Mouse (Mus musculus) MEL (cell line): Measurements from ENCODE around the gene Gm43064. TPM values are rescaled to one million over a fixed set of nuclear protein-coding genes. Genes with fewer than 3 reads are reported as not detected.

Source experiments
- DNase-seq: peaks from one replicate; pipeline ENCODE4 v3.0.0; 2011; ENCODE audit warnings: low read depth, low spot score
- H3K27ac ChIP-seq: 2 replicates; pipeline ENCODE4 v1.5.1; 2012; ENCODE audit warnings: low read depth, mild to moderate bottlenecking, control low read depth, low read length, moderate library complexity; ENCODE audit not compliant: control insufficient read depth
- H3K27me3 ChIP-seq, 2 experiments: fragments of 150-350 bp in 1 of 2; sonication (generic) in 1 of 2; 2 replicates each; pipeline ENCODE4 v1.6.1; 2012; ENCODE audit warnings: low read length in 2 of 2, mild to moderate bottlenecking in 2 of 2, improper control_type of control experiment in 1 of 2, moderate library complexity in 1 of 2; ENCODE audit not compliant: insufficient read depth in 2 of 2, control insufficient read depth in 1 of 2
- H3K36me3 ChIP-seq, 2 experiments: 2 replicates each; pipeline ENCODE4 v1.6.1; 2012 to 2014; ENCODE audit warnings: low read length in 2 of 2, improper control_type of control experiment in 1 of 2, inconsistent platforms in 1 of 2, mild to moderate bottlenecking in 1 of 2; ENCODE audit not compliant: insufficient read depth in 2 of 2, control insufficient read depth in 1 of 2
- H3K4me1 ChIP-seq, 2 experiments: fragments of 150-350 bp in 1 of 2; sonication (generic) in 1 of 2; 2 replicates each; pipeline ENCODE4 v1.6.1; 2012; ENCODE audit warnings: low read length in 2 of 2, improper control_type of control experiment in 1 of 2, mild to moderate bottlenecking in 1 of 2; ENCODE audit not compliant: insufficient read depth in 2 of 2, control insufficient read depth in 1 of 2
- H3K4me3 ChIP-seq, 2 experiments: fragments of 150-350 bp in 1 of 2; sonication (generic) in 1 of 2; 2 replicates each; pipeline ENCODE4 v1.5.1; 2012; ENCODE audit warnings: low read depth in 2 of 2, low read length in 2 of 2, mild to moderate bottlenecking in 2 of 2, moderate library complexity in 2 of 2, control low read depth in 1 of 2, improper control_type of control experiment in 1 of 2; ENCODE audit not compliant: control insufficient read depth in 1 of 2, insufficient read depth in 1 of 2
- H3K79me2 ChIP-seq: 2 replicates; pipeline ENCODE4 v1.6.1; 2012; ENCODE audit warnings: mild to moderate bottlenecking, low read length, moderate library complexity; ENCODE audit not compliant: control insufficient read depth, poor library complexity, insufficient read depth
- H3K9ac ChIP-seq: 2 replicates; pipeline ENCODE4 v1.6.1; 2012; ENCODE audit warnings: low read depth, mild to moderate bottlenecking, control low read depth, low read length, moderate library complexity; ENCODE audit not compliant: control insufficient read depth, poor library complexity, severe bottlenecking
- H3K9me3 ChIP-seq: fragments of 150-350 bp; sonication (generic); replicated peaks from 2 replicates; pipeline ENCODE4 v1.6.1; 2012; ENCODE audit warnings: mild to moderate bottlenecking, low read length, improper control_type of control experiment, moderate library complexity; ENCODE audit not compliant: insufficient read depth
- BHLHE40 ChIP-seq: IDR thresholded peaks from 2 replicates; pipeline ENCODE4 v1.6.1; 2012; ENCODE audit warnings: low read depth, mild to moderate bottlenecking, inconsistent platforms, low read length, improper control_type of control experiment, borderline replicate concordance
- CHD1 ChIP-seq: IDR thresholded peaks from 2 replicates; pipeline ENCODE4 v1.6.1; 2012; ENCODE audit warnings: low read depth, mild to moderate bottlenecking, inconsistent platforms, low read length, improper control_type of control experiment
- CHD2 ChIP-seq: IDR thresholded peaks from 2 replicates; pipeline ENCODE4 v1.6.1; 2011; ENCODE audit warnings: low read length, improper control_type of control experiment
- CTCF ChIP-seq, 3 experiments: IDR thresholded peaks in 2 of 3; conservative IDR thresholded peaks in 1 of 3; 2 replicates each; pipeline ENCODE4 v1.5.1; 2011 to 2012; ENCODE audit warnings: low read length in 3 of 3, low read depth in 2 of 3, mild to moderate bottlenecking in 2 of 3, improper control_type of control experiment in 1 of 3, inconsistent platforms in 1 of 3, mixed read lengths in 1 of 3, moderate library complexity in 1 of 3; ENCODE audit not compliant: control insufficient read depth in 1 of 3, insufficient read depth in 1 of 3, poor library complexity in 1 of 3, severe bottlenecking in 1 of 3
- E2F4 ChIP-seq: IDR thresholded peaks from 2 replicates; pipeline ENCODE4 v1.6.1; 2011; ENCODE audit warnings: low read depth, low read length, improper control_type of control experiment, borderline replicate concordance
- EP300 ChIP-seq, 2 experiments: IDR thresholded peaks; 2 replicates each; pipeline ENCODE4 v1.6.1; 2011; ENCODE audit warnings: improper control_type of control experiment in 2 of 2, low read length in 2 of 2, low read depth in 1 of 2, mild to moderate bottlenecking in 1 of 2
- ETS1 ChIP-seq: IDR thresholded peaks from 2 replicates; pipeline ENCODE4 v1.6.1; 2012; ENCODE audit warnings: low read depth, mild to moderate bottlenecking, inconsistent platforms, low read length, improper control_type of control experiment, moderate library complexity
- GATA1 ChIP-seq: IDR thresholded peaks from 2 replicates; pipeline ENCODE4 v1.6.1; 2011; ENCODE audit warnings: low read depth, low read length, improper control_type of control experiment
- JUND ChIP-seq: IDR thresholded peaks from 2 replicates; pipeline ENCODE4 v1.6.1; 2011; ENCODE audit warnings: low read depth, mild to moderate bottlenecking, improper control_type of control experiment, low read length
- KAT2A ChIP-seq: conservative IDR thresholded peaks from 2 replicates; pipeline ENCODE4 v1.6.1; 2012; ENCODE audit warnings: low read depth, low read length, improper control_type of control experiment, inconsistent platforms
- MAFK ChIP-seq: IDR thresholded peaks from 2 replicates; pipeline ENCODE4 v1.6.1; 2011; ENCODE audit warnings: low read depth, mild to moderate bottlenecking, low read length, improper control_type of control experiment, borderline replicate concordance
- MXI1 ChIP-seq: IDR thresholded peaks from 2 replicates; pipeline ENCODE4 v1.6.1; 2011; ENCODE audit warnings: mild to moderate bottlenecking, low read depth, low read length, improper control_type of control experiment
- NELFE ChIP-seq: IDR thresholded peaks from 2 replicates; pipeline ENCODE4 v1.6.1; 2011; ENCODE audit warnings: low read depth, low read length, improper control_type of control experiment
- POLR2A ChIP-seq, 2 experiments: IDR thresholded peaks; 2 replicates each; pipeline ENCODE4 v1.6.1; 2011 to 2012; ENCODE audit warnings: low read length in 2 of 2, mild to moderate bottlenecking in 2 of 2, control low read depth in 1 of 2, improper control_type of control experiment in 1 of 2, low read depth in 1 of 2, moderate library complexity in 1 of 2; ENCODE audit not compliant: control insufficient read depth in 1 of 2, insufficient read depth in 1 of 2, poor library complexity in 1 of 2
- RAD21 ChIP-seq: IDR thresholded peaks from 2 replicates; pipeline ENCODE4 v1.6.1; 2011; ENCODE audit warnings: mild to moderate bottlenecking, low read depth, low read length, improper control_type of control experiment
- RCOR1 ChIP-seq: IDR thresholded peaks from 2 replicates; pipeline ENCODE4 v1.6.1; 2012; ENCODE audit warnings: low read depth, mild to moderate bottlenecking, inconsistent platforms, low read length, improper control_type of control experiment
- SIN3A ChIP-seq: IDR thresholded peaks from 2 replicates; pipeline ENCODE4 v1.6.1; 2012; ENCODE audit warnings: low read length, improper control_type of control experiment, inconsistent platforms
- SMC3 ChIP-seq: IDR thresholded peaks from 2 replicates; pipeline ENCODE4 v1.6.1; 2011; ENCODE audit warnings: low read depth, low read length, improper control_type of control experiment
- TAL1 ChIP-seq: IDR thresholded peaks from 2 replicates; pipeline ENCODE4 v1.6.1; 2012; ENCODE audit warnings: mild to moderate bottlenecking, inconsistent platforms, low read length, moderate library complexity, mixed read lengths
- TBP ChIP-seq: IDR thresholded peaks from 2 replicates; pipeline ENCODE4 v1.8.0; 2011; ENCODE audit warnings: low read depth, low read length, improper control_type of control experiment
- TCF12 ChIP-seq: IDR thresholded peaks from 2 replicates; pipeline ENCODE4 v1.6.1; 2014; ENCODE audit warnings: low read depth, mild to moderate bottlenecking, inconsistent platforms, low read length, improper control_type of control experiment, moderate library complexity
- USF1 ChIP-seq: IDR thresholded peaks from 2 replicates; pipeline ENCODE4 v1.6.1; 2014; ENCODE audit warnings: low read depth, mild to moderate bottlenecking, inconsistent platforms, low read length, improper control_type of control experiment, moderate library complexity
- ZMIZ1 ChIP-seq: IDR thresholded peaks from 2 replicates; pipeline ENCODE4 v1.6.1; 2012; ENCODE audit warnings: low read depth, mild to moderate bottlenecking, inconsistent platforms, low read length, improper control_type of control experiment, moderate library complexity
- ZNF384 ChIP-seq: IDR thresholded peaks from 2 replicates; pipeline ENCODE4 v1.6.1; 2012; ENCODE audit warnings: low read depth, mild to moderate bottlenecking, inconsistent platforms, low read length, improper control_type of control experiment
- polyA plus RNA-seq, 2 experiments: library from polyadenylated mRNA; stranded (reverse) in 1 of 2; unstranded in 1 of 2; fragments of >175 nt in 1 of 2; fragments of >200 nt in 1 of 2; gene quantifications; 2 replicates each; pipeline versions ENCODE4 v1.2.1 to v1.2.4; 2012; ENCODE audit warnings: low replicate concordance in 2 of 2, low read depth in 1 of 2; ENCODE audit not compliant: insufficient read length in 2 of 2, insufficient read depth in 1 of 2, missing spikeins in 1 of 2
- total RNA-seq: library from RNA; depleted of rRNA; stranded (reverse); fragments of 300-350 nt; gene quantifications from 2 replicates; pipeline ENCODE4 v1.2.3, GENCODE M21; 2012

The Gm43064 gene
- total and polyA plus RNA-seq, 3 experiments, result 0.14 to 0.50 TPM; not detected in 1

DNA sequence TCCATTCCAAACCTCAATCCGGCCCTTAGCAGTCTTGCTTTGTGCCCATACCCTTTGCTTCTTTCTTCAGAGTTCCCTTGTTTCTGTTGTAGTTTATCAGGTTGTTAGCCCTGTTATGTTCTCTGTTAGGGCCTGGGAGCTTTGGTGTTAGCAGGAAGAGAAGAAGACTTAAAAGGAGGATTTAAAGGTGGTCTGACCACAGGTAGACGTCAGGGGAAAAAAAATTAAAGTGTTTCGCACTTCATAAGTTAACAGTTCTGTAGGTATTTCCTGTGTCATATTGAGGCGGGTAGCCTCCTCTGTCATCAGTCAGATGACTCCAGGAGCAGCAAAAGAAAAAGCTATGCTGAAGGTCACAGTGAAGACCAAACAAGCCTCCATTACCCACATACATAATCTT, 58.6 kb downstream of the Gm43064 start:
- no peak for TF ChIP-seq KAT2A
- no peak for TF ChIP-seq SMC3
- no peak for TF ChIP-seq JUND
- TF ChIP-seq NELFE, result no peak
- no peak for TF ChIP-seq ETS1
- no peak for TF ChIP-seq TBP
- no peak for TF ChIP-seq MAFK
- TF ChIP-seq TCF12, result no peak
- TF ChIP-seq CTCF (IDR thresholded peaks at IDR 0.05 in 2 of 3, conservative IDR thresholded peaks at IDR 0.05 in 1 of 3; ENCODE audit: control insufficient read depth in 1 of 3, insufficient read depth in 1 of 3, low read depth in 2 of 3, low read length in 3 of 3, poor library complexity in 1 of 3, severe bottlenecking in 1 of 3), result no peak
- no peak for TF ChIP-seq ZNF384
- TF ChIP-seq MXI1, result no peak
- no peak for TF ChIP-seq GATA1
- no peak for TF ChIP-seq E2F4
- TF ChIP-seq USF1, result no peak
- no peak for TF ChIP-seq RAD21
- Histone ChIP-seq H3K79me2 (no peaks in the 10 kb centered on the region), H3K4me3 (no peak overlapping the region), H3K9me3 (no peaks in the 10 kb centered on the region), H3K9ac (no peak overlapping the region), H3K36me3 (no peaks in the 10 kb centered on the region), H3K27ac (no peak overlapping the region), H3K4me1 (peaks cover 0 to 4% of the 10 kb centered on the region in 2 experiments; a peak in 1 of 4 replicates), H3K27me3 (peaks cover 4 to 15% of the 10 kb centered on the region in 2 experiments)
- no peak for DNase-seq

DNA sequence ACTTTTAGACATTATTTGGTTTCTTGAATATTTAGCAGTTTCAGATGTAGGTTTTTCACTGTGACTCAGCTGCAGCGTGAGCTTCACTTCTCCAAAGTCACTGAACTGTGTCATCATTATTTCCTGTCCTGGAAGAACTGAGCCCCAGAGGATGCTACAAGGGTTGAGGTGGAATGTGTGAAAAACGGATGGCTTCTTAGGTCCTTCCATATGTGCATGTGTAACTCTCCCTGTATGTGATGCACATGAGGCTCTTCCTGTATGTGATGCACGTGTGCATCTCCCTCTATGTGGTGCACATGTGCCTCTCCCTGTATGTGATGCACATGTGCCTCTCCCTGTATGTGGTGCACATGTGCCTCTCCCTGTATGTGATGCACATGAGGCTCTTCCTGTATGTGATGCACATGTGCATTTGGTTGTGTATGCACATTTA, 63.3 kb downstream of the Gm43064 start:
- Histone ChIP-seq H3K4me3 (no peak overlapping the region), H3K9me3 (no peaks in the 10 kb centered on the region), H3K9ac (no peak overlapping the region), H3K27me3 (peaks cover 0 to 8% of the 10 kb centered on the region in 2 experiments; a peak in 2 of 4 replicates), H3K36me3 (no peaks in the 10 kb centered on the region; a peak in 1 of 4 replicates), H3K4me1 (peaks cover 0 to 7% of the 10 kb centered on the region in 2 experiments; a peak in 2 of 4 replicates), H3K79me2 (no peaks in the 10 kb centered on the region), H3K27ac (no peak overlapping the region)
- TF ChIP-seq ZNF384 (no peak), TAL1 (no peak), RCOR1 (no peak), JUND (no peak), BHLHE40 (no peak), ETS1 (no peak), CHD1 (no peak), SMC3 (no peak), POLR2A (IDR thresholded peaks at IDR 0.05; ENCODE audit: control insufficient read depth in 1 of 2, insufficient read depth in 1 of 2, low read depth in 1 of 2, low read length in 2 of 2, poor library complexity in 1 of 2) (no peak), CHD2 (no peak), ZMIZ1 (no peak), EP300 (IDR thresholded peaks at IDR 0.05; ENCODE audit: low read depth in 1 of 2, low read length in 2 of 2) (no peak), RAD21 (no peak), SIN3A (no peak)
- DNase-seq, result peak; percentile 32
